Mouse (Mus musculus) retina, postnatal 7 days (tissue): Measurements from ENCODE around the gene Pcp4.

Experiments
- DNase-seq: peaks from one replicate; pipeline ENCODE4 v3.0.0-alpha.2; 2012; ENCODE audit warnings: low read depth, low spot score

Pcp4 gene

DNA sequence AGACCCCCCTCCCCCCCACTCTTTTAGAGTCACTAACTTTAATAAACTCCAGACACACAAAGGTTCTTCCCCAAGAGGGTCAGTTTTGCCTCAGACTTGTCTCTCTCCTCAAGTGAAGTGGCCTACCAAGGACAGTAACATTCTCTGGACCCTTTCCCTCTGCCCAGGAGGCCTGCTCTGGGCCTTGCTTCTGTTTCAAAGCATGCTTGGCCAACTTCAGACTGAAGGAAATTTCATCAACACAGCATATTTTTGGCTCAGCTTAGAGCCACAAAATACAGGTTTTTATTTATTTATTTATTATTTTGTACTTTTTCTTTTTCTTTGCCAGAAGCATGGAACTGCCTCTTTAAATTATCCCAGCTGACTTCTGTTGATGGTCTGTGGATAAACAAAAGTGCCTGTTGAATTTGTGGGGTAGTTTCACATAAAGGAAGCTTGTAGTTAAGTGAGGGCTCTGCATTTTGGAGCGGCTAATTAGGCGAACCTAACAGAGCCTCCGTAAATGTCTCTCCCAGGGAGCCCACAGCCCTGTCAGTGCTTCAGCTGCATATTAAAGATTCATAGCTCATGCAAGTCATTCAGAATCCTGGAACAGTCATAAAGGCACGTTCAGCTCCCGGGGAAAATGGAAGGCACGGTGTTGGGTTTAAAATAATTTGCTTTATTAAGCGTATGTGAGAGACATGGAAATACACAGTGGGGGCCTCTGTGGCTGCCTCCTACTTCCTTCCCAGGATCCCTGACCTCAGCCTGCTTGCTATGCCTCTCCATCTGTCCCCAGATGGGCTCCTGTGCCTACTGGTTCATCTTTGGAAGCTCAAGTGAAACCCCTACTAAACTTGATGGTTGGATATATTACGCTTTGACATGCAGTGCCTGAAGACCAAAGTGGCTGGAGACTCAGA lies 96.2 kb downstream of the Pcp4 start:
- no peak for DNase-seq

DNA sequence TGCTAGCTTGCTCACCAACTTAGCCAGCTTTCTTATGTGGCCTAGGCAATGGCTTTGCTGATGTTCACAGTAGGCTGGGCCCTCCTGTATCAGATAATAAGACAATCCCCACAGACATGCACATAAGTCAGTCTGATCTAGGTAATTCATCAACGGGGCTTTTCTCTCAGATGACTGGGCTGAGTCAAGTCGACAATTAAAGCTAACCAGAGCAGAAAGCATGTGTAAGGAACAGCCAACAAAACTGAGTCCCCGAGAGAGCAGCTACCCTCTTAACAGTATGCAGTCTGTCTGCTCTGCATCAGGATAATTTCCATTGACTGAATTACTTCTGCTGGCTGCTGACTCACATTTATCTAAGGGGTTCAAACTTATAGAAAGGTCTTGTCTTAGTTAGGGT lies 100.0 kb downstream of the Pcp4 start:
- DNase-seq, result no peak
